Mouse (Mus musculus) activated CD4-positive, CD25-positive, alpha-beta regulatory T cell, adult 4 months (primary cell): ENCODE results near the gene Mgrn1. TPM values are rescaled to one million over a fixed set of nuclear protein-coding genes. Genes with fewer than 3 reads are reported as not detected.

Experiments used
- ATAC-seq: one replicate; pipeline ENCODE4 v1.8.0; 2017
- polyA plus RNA-seq, 2 experiments: library from polyadenylated mRNA; unstranded; fragments of 100-300 nt; shearing (Covaris generic); gene quantifications; one replicate each; pipeline ENCODE4 v1.2.1; 2017

Mgrn1 gene
- polyA plus RNA-seq, 2 experiments from 2014 or later = 25.9 to 33.6 TPM

DNA sequence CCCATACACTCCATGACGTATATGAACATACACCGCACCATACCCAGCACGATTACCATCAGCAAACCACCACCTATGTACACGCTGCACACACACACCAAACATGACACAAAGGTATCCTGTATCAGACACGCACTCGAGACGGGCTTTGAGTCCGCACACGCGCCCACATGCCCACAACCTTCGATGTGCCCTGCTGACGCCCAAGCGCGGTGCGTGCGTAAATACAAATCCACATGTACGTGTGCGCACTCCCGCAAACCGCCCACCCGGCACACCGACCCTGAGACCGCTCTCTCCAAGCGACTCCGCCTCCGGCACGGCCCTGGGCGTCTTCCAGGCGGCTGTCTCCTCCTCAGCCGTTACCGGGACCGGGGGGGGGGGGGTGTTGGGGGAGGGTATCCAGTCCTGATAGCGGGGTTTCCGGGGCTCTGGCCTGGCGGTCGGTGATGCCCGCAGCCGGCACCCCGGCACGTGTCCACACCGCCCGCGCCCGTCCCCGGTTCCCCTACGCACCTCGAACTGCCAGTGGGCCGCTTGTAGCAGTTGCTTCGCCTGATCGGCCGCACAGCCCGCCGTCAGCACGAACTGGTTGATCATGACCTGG, 6.8 kb upstream of the Mgrn1 start:
- peak; percentile 34 for ATAC-seq

DNA sequence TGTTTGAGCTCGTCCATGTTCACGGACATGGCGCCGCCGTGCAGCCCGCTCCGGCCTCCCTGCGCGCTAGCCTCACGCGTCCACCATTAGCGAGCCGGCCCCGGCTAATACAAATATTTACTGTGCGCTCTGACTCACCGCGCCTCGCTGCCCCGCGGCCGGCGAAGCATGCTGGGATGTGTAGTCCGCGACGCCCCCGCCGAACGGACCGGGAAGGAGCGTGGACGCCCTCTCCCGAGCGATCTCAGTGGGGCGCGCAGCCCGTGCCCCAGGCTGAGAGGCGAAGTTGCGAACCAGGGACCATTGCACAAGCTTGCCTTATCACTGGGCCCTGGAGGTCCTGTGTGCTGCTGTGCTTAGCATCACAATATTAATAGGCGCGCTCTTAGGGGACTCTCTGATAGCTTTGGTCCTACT, 6.3 kb upstream of the Mgrn1 start:
- peak; percentile 45 for ATAC-seq

DNA sequence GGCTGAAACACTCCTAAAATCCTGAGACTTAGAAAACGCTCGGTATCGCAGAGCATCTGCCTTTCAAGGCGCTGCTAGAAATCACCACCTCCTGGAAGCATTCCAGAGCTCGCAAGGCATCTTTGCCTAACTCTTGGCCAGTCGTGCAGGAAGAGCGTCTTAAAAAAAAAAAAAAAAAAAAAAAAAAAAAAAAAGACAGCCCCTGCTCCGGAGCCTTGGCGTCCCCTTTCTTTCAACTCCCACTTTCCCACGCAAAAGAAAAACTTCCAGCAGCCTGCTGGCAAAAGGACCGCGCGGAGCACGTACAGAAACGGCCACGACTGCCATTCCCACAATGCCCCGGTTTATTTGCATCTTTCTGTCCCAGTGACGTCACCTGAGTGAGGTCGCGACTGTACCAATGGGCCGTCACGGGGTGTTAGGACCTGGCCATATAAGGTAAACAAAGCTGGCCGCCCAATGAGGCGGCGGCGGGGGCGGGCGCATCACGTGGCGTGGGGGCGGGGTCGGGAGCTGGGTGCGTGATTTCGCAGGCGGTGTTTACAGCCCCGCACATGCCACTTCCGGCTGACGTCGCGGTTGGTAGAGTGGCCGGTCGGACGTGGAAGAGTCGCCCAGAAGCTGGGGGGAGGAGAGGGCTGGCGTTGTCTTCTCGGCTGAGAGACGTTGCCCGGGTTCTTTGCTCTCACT, 5.8 kb upstream of the Mgrn1 start, which contains the start of gene Ubald1:
Gene Ubald1 (minus strand): TSS at position 180 of the 690 bp plus-strand sequence.
- peak; percentile 72 for ATAC-seq

DNA sequence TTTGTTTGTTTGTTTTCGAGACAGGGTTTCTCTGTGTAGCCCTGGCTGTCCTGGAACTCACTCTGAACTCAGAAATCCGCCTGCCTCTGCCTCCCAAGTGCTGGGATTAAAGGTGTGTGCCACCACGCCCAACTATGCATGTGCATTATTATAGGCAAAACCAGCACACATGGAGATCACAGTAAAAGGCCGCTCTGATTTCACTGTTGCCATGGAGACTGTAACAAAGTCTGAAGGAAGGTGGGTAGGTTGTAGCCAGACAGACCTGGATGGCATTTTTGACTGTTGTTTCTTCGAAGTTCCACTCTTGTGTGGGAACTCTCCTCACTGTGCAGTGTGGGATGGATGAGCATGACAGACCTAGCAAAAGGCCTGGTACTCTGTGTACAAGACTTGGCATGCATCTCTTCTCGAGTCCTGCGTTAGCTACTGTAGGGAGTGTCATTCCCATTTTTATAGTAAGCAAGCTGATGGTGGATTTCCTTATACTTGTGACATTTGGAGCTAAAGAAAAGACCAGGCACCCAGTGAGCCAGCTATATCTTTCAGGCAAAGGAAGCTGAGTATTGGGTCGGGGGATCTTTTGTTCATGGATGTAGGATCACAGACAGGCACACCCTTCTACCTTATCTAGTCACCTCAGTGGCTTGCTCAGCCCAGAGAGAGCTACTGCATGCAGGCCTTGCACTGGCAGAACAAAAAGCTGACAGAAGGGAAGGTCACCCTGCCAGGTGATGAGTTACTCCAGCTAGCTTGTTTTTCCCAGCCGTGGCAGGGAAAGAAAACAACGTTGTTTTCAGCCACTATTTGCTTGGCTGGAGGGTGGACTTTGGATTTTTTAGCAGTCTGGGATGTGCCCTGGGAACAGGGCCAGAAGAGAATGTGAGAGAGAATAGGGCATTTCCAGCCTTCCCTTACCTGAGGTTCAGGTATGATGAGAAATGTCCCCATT, 4.4 kb upstream of the Mgrn1 start:
- ATAC-seq = no peak

DNA sequence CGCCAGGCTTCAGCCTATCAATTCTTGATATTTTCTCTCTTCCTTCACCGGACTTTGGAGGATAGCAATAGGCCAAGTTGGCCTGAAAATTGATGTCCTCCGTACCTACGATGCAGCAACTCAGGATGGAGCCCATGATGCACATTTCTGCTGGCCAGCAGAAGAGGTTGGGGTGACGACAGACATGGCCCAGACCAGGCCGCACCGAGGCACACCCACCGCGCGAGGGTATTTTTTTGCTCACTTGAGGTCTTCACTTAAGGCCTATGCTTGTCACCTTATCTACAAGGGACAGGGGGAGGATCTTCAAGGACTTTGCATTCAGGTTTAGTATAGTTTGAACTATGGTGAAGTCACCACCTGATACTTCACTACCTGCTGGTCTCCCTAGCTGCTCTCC, 1.1 kb upstream of the Mgrn1 start:
- no peak for ATAC-seq

DNA sequence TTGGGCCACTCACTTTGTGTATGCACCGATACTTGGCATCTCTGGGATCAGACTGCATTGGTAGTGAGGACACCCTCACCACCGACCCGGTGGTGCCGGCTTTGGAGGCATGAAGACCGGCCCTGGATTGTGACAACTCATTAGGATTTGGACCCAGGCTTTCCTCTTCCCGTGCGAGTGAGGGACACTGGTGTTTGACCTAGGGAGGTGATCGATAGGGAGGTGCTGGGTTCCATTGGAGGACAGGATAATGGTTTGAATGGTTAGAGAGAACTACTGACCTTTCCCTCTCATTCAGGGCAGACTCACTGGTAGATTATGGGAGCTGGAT, 606 bp downstream of the Mgrn1 start:
- ATAC-seq = no peak

DNA sequence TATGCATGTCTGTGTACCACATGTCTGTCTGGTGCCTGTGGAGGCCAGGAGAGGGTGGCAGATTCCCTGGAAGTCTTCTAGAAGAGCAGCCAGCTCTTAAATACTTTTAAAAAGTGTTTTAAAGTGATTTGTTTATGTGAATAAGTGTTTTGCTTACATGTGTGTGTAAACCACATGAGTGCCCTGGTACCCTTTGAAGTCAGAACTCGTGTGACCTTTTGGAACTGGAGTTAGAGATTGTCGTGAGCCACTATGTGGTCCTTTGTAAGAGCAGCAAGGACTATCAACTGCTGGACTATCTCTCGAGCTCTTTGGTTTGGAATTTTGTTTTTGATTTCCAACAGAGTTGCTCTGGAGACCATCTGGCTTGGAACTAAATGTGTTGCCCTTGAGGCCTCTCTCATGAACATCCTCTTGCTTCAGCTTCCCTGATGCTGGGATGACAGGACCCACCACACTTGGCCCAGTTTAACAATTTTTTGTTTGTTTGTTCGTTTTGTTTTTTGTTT, 4.2 kb downstream of the Mgrn1 start:
- ATAC-seq = no peak

DNA sequence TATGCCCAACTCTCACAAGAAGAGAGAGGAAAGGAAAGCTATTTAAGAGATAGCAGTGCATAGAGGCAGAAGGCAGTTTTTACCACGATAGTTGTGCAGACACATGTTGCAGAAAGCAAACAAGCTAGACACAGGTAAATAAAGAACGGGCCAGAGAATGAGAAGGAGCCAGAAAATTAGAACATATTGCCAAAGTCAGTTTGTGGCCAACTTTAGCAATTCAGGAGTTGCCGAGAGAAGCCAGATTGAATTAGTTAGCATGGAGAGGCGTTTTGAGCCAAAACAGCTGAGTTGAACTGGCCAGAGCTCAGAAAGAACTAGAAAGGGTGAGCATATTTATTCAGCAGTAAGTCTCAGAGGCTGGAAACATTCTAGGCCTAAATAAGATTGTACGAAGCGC, 6.1 kb downstream of the Mgrn1 start:
- ATAC-seq = no peak

DNA sequence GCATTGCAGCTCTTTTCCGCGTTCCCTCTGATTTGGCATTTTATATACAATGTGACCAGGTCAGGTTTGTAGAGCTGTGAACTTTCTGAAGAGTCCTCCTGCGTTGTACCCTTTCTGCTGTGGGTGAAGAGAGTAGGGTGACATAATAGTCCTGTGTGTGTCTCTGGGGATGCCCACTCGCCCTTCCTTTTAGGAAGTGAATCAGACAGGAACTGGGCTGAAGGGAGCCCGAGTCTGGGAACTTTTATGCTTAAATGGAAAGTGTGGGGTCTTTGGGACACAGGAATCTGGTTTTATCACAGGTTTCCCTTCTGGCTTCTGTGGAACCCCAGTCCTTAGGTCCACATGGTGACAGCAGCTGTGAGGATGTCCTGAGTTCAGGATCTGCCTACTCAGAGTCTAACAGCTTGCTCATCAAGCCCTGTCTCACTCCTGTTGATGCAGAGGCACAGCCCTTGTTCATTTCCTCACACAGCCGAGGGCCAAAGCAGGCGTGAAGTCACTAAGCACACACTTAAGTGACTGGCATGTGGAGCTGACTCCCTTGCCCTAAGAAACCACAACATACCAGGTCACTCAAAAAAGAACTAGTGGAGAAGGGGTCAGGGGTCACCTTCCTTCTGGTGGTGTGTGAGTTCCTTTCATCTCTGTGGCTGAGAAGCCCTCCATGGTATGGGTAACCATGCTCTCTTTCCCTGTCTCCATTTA, 8.3 kb downstream of the Mgrn1 start:
- no peak for ATAC-seq

DNA sequence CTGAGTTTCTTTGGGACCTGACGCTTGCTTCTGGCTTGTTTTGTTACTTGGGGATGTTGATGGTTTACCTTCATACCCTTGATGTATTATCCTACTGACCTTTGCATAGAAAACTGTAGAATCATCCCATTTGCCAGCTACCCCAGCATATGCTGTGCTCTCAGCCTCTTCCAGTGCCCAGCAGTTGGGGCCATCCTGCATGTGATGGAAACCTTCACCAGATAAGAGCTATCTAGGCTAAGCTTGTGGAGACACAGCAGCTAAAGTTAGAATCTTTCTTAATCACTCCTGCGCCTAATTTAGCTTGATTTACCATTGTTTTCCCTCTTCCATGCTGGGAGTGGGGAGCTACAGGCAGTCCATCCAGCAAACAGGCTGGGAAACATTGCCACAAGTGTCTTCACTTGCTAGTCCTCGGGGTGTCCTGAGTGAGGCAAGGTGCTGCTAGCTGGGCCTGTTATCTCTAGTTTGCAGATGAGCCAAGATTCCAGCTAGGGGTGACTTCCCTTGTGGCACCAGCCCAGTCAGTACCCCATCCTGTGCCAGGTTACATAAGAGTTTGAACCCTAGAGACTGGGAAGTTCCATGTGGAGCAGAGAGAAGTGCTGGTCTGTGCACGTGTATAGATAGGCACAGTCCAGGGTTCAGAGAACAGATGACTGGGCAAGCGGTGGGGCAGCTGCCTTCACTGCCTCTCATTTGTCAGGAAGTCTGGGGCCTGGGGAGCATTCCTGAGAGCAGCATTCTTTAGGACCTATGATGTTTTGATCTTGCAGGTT, 10.4 kb downstream of the Mgrn1 start:
- ATAC-seq = no peak

DNA sequence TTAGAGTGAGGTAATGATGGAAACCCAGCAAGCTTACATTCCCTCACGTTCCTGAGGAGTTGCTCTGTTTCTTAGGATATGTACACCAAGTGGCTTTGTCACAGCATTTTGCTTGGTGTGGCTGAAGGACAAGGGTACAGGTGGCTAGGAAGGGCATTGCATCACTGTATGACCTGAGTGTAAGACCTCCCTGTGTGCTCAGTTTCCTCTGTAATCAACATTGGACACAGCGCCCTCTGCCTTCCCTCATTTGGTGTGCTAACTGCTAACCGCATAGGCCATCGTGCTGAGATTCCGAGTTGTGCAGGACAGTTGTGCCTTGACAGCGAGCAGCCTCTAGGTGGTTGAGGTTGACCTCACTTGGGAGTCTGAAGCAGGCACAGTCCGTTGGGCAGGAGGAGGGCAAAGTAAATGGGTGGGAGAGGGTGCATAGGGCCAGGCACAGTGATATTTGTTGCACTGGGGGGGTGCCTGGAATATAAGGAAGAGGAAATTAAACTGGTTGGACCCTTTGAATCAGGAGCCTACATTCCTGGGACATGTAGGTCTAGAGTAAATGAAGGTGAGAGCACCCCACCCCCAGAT, 11.2 kb downstream of the Mgrn1 start:
- no peak for ATAC-seq

DNA sequence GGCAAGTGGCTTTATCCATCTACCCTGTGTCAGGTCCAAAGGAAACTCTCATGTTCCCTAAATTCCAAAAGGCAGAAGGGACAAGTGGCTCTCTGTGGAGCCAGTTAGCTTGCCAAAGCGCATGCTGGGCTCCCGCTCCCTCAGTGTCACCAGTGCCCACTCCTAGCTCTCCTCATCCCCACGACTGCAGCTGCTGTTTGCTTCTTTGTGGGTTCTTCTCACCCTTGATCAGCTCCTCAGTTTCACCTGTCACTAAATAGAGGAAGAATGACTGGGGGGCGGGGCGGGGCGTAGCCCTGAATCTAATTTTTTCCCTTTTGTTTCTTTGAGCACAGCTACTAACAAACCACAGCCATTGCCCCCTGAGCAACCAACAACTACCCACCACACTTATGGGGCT, 12.8 kb downstream of the Mgrn1 start:
- ATAC-seq = no peak

DNA sequence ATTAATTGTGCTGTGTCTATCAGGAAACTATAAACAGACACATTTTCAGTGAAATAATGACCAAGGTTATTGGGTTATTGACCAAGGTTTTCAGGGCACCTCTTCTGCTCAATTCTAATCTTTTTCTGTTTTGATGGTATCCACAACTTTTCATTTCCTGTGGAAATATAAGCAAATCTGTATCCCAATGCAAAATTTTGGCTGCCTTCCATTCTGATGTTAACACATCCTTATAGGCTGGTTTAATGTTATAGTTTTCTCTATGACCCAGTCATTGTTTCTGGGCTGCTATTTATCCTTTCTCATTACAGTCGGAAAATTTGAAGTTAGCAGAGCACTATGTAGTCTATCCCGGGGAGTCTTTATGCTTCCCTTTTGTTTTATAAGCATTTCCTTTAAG, 13.7 kb downstream of the Mgrn1 start:
- no peak for ATAC-seq

DNA sequence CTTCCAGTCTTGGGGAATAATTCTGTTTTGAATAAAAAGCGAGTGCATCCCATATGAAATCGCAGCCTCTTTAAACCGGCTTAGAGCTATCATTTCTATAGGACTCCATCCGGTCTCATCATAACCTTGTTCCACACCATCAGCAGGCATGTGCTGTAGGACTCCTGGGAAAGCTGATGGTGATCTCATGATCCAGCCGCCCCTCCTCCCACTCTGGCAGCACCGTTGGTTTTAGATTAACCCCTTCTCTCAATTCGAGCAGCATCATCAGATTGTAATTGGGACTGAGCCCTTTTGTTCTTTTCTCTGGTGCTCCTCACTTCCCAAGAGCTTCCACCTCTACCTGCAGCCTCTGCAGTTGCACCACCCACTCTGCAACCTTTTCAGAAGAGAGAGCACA, 15.1 kb downstream of the Mgrn1 start:
- ATAC-seq = no peak

DNA sequence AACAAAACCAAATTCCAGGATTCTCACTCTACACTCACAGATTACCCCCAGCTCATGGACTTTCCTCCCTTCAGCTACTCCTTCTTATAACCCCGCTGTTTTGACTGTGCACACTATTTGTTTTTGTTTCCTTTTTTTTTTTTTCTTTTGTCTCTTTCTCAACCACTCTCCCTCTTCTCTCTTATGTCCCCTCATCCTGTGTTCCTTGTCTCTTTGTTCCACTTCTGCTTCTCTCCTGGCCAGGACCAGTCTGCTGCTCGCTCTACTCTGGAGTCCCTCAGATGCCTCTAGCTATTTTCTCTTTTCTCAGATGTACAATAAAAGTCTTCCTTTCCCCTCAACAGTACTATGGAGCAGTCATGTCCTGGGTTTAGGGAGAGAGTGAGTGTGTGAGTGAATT, 16.3 kb downstream of the Mgrn1 start:
- ATAC-seq = no peak

DNA sequence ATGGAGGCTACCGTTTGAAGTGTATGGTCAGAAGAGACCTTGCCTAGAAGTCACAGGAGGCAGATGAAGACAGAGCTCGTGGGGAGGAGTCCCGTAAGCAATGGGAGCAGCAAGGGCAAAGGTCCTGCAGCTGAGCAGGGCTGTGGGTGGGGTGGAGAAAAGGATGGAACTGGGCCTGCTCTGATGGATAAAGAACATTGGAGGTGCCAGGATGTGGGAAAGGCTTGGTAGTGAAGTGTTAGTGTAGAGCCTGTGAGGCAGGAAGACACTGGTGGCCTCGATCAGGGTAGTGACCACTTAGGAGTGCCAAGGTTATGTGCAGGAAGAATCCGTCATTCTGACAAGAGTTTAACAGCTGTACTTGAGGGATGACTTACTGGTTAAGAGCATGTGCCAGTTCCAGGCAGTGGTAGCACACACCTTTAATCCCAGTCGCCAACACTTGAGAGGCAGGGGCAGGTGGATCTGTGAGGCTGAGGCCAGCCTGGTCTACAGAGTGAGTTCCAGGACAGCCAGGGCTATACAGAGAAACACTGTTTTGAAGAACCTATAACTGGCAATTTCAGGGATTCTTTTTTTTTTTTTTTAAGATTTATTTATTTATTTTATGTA, 17.5 kb downstream of the Mgrn1 start:
- no peak for ATAC-seq

DNA sequence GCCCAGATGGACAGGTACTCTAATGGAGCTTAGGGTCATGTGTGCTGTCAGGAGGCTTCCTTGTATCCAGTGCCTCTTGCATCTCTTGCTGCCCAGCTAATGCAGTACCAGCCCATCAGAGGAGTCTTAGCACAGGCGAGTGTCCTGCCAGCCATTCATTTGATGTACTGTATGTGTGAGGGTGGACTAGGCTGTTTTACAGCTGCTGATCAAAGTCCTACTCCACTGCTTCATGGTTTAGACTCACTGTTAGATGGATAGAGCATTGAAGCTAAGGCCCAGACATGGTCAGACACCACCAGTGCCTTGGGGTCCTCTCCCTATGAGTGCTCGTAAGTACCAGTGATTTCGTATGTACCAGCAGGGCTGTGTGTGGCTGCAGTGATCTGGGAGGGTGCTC, 18.8 kb downstream of the Mgrn1 start:
- no peak for ATAC-seq

DNA sequence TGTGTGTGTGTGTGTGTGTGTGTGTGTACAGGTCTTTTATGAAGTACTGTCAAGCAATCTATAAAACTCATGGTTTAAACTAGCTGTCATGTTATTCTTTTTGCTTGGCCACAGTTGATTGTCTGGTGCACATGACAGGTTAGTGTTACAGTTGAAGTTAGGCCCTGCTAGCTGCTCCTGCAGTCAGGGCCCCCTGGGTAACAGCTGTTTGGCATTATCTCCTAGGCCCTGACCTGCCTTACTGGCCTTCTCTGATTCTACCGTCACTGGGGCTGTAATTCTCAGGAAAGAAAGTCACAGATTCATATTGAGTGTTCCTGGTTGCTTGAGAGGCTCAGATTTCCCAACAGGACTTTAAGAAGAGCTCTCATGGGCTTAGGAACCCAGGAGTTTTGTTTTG, 19.5 kb downstream of the Mgrn1 start:
- no peak for ATAC-seq

DNA sequence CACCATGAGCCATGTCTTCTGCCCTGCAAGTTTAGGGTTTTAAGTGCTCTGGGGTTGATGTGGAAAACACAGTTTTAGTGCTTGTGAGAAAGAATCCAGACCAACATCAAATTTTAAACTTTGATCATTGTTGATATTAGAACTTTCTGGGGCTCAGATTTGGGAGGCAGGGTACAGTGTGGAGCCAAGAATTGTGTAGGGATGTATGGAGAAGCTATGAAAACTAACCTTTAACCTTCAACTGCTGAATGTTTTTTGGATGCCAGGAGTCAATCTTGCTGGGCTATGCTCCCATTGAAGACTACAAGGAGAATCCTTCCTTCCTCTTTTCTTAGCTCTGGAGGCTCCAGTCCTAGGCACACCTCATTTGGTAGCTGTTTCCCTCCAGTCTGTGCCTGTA, 20.5 kb downstream of the Mgrn1 start:
- no peak for ATAC-seq

DNA sequence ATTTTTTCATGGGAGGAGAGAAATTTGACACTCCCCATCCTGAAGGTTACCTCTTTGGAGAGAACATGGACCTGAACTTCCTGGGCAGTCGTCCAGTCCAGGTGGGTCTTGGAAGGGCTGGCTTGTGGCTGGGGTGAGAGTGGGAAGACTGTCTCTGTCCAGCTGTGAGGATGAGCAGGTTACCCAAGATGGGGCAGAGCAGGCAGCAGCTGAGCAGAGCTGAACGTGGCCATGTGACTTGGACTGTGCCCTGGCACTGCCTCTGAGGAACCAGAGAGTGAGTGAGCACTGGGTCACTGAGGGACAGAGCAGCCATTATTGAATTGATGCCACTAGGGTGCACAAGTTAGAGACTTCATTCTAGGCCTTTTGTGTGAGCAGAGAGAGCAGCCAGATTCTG, 21.3 kb downstream of the Mgrn1 start:
- ATAC-seq = no peak

DNA sequence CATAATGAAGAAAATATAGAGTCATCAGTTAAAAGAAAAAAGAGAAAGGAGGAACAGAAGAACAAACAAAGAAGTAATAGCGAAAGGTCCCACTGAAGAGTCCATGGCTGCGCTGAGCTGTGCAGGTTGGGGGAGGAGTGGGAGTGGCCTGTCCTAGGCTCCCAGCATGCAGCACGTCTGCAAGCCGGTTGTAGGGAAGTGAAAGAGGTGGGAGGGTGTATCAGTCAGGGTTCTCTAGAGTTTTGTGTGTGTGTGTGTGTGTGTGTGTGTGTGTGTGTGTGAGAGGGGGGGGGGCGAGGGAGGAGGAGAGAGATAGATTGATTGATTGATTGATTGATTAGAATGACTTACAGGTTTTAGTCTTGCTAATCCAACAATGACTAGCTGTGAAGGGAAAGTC, 21.9 kb downstream of the Mgrn1 start:
- peak; percentile 79 for ATAC-seq
